Mouse (Mus musculus) erythroblast, embryonic 14.5 days (primary cell): ENCODE data around the gene Rom1.

Experiments
- GATA1 ChIP-seq: IDR thresholded peaks from 2 replicates; pipeline ENCODE4 v1.6.1; 2012; ENCODE audit warnings: low read length, inconsistent platforms, mixed read lengths
- TAL1 ChIP-seq: IDR thresholded peaks from 3 replicates; pipeline ENCODE4 v1.6.1; 2012; ENCODE audit warnings: low read length, inconsistent platforms, mixed read lengths

DNA sequence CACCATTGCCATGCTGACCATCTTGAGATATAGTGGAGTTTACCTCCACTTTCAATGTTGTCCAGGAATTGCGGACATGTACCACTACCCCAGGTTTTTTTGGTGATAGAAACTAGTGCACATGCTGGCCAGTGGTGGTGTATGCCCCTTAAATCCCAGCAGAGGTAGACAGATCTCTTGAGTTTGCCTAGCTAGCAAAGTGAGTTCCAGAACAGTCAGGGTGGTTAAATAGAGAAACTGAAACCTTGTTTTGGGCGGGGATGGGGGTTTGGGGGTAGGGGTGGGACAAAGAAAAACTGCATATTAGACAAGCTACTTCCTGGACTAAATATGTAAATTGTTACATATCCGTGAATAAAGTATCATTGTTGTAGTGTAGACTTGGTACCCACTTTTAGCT, 10.2 kb downstream of the Rom1 start:
- TF ChIP-seq TAL1, result no peak
- no peak for TF ChIP-seq GATA1
